Mouse (Mus musculus): ENCODE data around the gene Vegfc. TPM values are rescaled to one million over a fixed set of nuclear protein-coding genes. Genes with fewer than 3 reads are reported as not detected.

The Vegfc gene
- polyA plus RNA-seq, 1 experiment = 2.3 TPM

- Histone ChIP-seq H3K4me1 (ENCODE audit: control insufficient read depth, insufficient read depth, low read length) (no peaks in the 10 kb centered on the region), H3K27me3 (replicated peaks; ENCODE audit: control insufficient read depth, insufficient read depth, low read length) (no peaks in the 10 kb centered on the region), H3K27ac (ENCODE audit: insufficient read depth, low read depth, low read length) (no peak overlapping the region), H3K36me3 (ENCODE audit: control insufficient read depth, insufficient read depth, low read length) (no peaks in the 10 kb centered on the region), H3K4me3 (ENCODE audit: insufficient read depth, low read depth, low read length) (no peak overlapping the region)
- no peak for TF ChIP-seq POLR2A (IDR thresholded peaks at IDR 0.05; ENCODE audit: low read depth, low read length)
- TF ChIP-seq CTCF (conservative IDR thresholded peaks at IDR 0.05; ENCODE audit: insufficient read depth, insufficient read length, low read depth, low read length) = no peak
- 86% methylated on average over 2 of the region's 2 CpGs for WGBS
- DNase-seq = no peak
Measured at GRCm38 (mm10) chr8:54089901-54090300, 12.5 kb downstream of the Vegfc start.

- Histone ChIP-seq H3K36me3 (ENCODE audit: control insufficient read depth, insufficient read depth, low read length) (no peaks in the 10 kb centered on the region), H3K27me3 (replicated peaks; ENCODE audit: control insufficient read depth, insufficient read depth, low read length) (no peaks in the 10 kb centered on the region), H3K4me3 (ENCODE audit: insufficient read depth, low read depth, low read length) (no peak overlapping the region), H3K4me1 (ENCODE audit: control insufficient read depth, insufficient read depth, low read length) (no peaks in the 10 kb centered on the region), H3K27ac (ENCODE audit: insufficient read depth, low read depth, low read length) (no peak overlapping the region)
- WGBS = 57% methylated on average over 6 of the region's 6 CpGs
- TF ChIP-seq CTCF (conservative IDR thresholded peaks at IDR 0.05; ENCODE audit: insufficient read depth, insufficient read length, low read depth, low read length) (no peak), POLR2A (IDR thresholded peaks at IDR 0.05; ENCODE audit: low read depth, low read length) (no peak)
- DNase-seq = no peak
Measured at GRCm38 (mm10) chr8:54100058-54100457, 22.7 kb downstream of the Vegfc start.

GRCm38 (mm10) chr8:54114581-54114980 lies 37.2 kb downstream of the Vegfc start:
- Histone ChIP-seq H3K4me3 (ENCODE audit: insufficient read depth, low read depth, low read length) (no peak overlapping the region), H3K27me3 (replicated peaks; ENCODE audit: control insufficient read depth, insufficient read depth, low read length) (no peaks in the 10 kb centered on the region), H3K4me1 (ENCODE audit: control insufficient read depth, insufficient read depth, low read length) (no peaks in the 10 kb centered on the region), H3K27ac (ENCODE audit: insufficient read depth, low read depth, low read length) (no peak overlapping the region), H3K36me3 (ENCODE audit: control insufficient read depth, insufficient read depth, low read length) (no peaks in the 10 kb centered on the region)
- TF ChIP-seq CTCF (conservative IDR thresholded peaks at IDR 0.05; ENCODE audit: insufficient read depth, insufficient read length, low read depth, low read length) (no peak), POLR2A (IDR thresholded peaks at IDR 0.05; ENCODE audit: low read depth, low read length) (no peak)
- WGBS = 42% methylated on average over 3 of the region's 3 CpGs
- DNase-seq = no peak

GRCm38 (mm10) chr8:54120115-54120514 lies 42.7 kb downstream of the Vegfc start:
- WGBS = 80% methylated on average over 7 of the region's 7 CpGs
- Histone ChIP-seq H3K4me1 (ENCODE audit: control insufficient read depth, insufficient read depth, low read length) (no peaks in the 10 kb centered on the region), H3K27ac (ENCODE audit: insufficient read depth, low read depth, low read length) (no peak overlapping the region), H3K4me3 (ENCODE audit: insufficient read depth, low read depth, low read length) (no peak overlapping the region), H3K36me3 (ENCODE audit: control insufficient read depth, insufficient read depth, low read length) (no peaks in the 10 kb centered on the region), H3K27me3 (replicated peaks; ENCODE audit: control insufficient read depth, insufficient read depth, low read length) (no peaks in the 10 kb centered on the region)
- no peak for DNase-seq
- no peak for TF ChIP-seq CTCF (conservative IDR thresholded peaks at IDR 0.05; ENCODE audit: insufficient read depth, insufficient read length, low read depth, low read length)

- TF ChIP-seq CTCF (conservative IDR thresholded peaks at IDR 0.05; ENCODE audit: insufficient read depth, insufficient read length, low read depth, low read length) = no peak
- TF ChIP-seq POLR2A (IDR thresholded peaks at IDR 0.05; ENCODE audit: low read depth, low read length) = no peak
- DNase-seq = no peak
- no peak overlapping the region for H3K27ac ChIP-seq (ENCODE audit: insufficient read depth, low read depth, low read length)
- 68% methylated on average over 3 of the region's 3 CpGs for WGBS
- H3K4me3 ChIP-seq (ENCODE audit: insufficient read depth, low read depth, low read length) = no peak overlapping the region
- no peaks in the 10 kb centered on the region for H3K36me3 ChIP-seq (ENCODE audit: control insufficient read depth, insufficient read depth, low read length)
- no peaks in the 10 kb centered on the region for H3K4me1 ChIP-seq (ENCODE audit: control insufficient read depth, insufficient read depth, low read length)
- no peaks in the 10 kb centered on the region for H3K27me3 ChIP-seq (replicated peaks; ENCODE audit: control insufficient read depth, insufficient read depth, low read length)
Measured at GRCm38 (mm10) chr8:54121942-54122341, 44.5 kb downstream of the Vegfc start.

GRCm38 (mm10) chr8:54122345-54122744 lies 44.9 kb downstream of the Vegfc start:
- H3K4me1 ChIP-seq (ENCODE audit: control insufficient read depth, insufficient read depth, low read length) = no peaks in the 10 kb centered on the region
- no peak for DNase-seq
- no peak for TF ChIP-seq POLR2A (IDR thresholded peaks at IDR 0.05; ENCODE audit: low read depth, low read length)
- no peaks in the 10 kb centered on the region for H3K36me3 ChIP-seq (ENCODE audit: control insufficient read depth, insufficient read depth, low read length)
- no peak overlapping the region for H3K4me3 ChIP-seq (ENCODE audit: insufficient read depth, low read depth, low read length)
- H3K27ac ChIP-seq (ENCODE audit: insufficient read depth, low read depth, low read length) = no peak overlapping the region
- WGBS = 64% methylated on average over 1 of the region's 1 CpGs
- no peaks in the 10 kb centered on the region for H3K27me3 ChIP-seq (replicated peaks; ENCODE audit: control insufficient read depth, insufficient read depth, low read length)

- DNase-seq = no peak
- H3K4me3 ChIP-seq (ENCODE audit: insufficient read depth, low read depth, low read length) = no peak overlapping the region
- H3K36me3 ChIP-seq (ENCODE audit: control insufficient read depth, insufficient read depth, low read length) = no peaks in the 10 kb centered on the region
- TF ChIP-seq CTCF (conservative IDR thresholded peaks at IDR 0.05; ENCODE audit: insufficient read depth, insufficient read length, low read depth, low read length) (no peak), POLR2A (IDR thresholded peaks at IDR 0.05; ENCODE audit: low read depth, low read length) (no peak)
- H3K27ac ChIP-seq (ENCODE audit: insufficient read depth, low read depth, low read length) = no peak overlapping the region
- H3K4me1 ChIP-seq (ENCODE audit: control insufficient read depth, insufficient read depth, low read length) = no peaks in the 10 kb centered on the region
- no peaks in the 10 kb centered on the region for H3K27me3 ChIP-seq (replicated peaks; ENCODE audit: control insufficient read depth, insufficient read depth, low read length)
- WGBS = 98% methylated on average over 2 of the region's 2 CpGs
Measured at GRCm38 (mm10) chr8:54130558-54130957, 53.2 kb downstream of the Vegfc start.

- H3K27ac ChIP-seq (ENCODE audit: insufficient read depth, low read depth, low read length) = no peak overlapping the region
- no peaks in the 10 kb centered on the region for H3K4me1 ChIP-seq (ENCODE audit: control insufficient read depth, insufficient read depth, low read length)
- no peaks in the 10 kb centered on the region; the same call in 1 of the 2 replicates for H3K27me3 ChIP-seq (replicated peaks; ENCODE audit: control insufficient read depth, insufficient read depth, low read length)
- TF ChIP-seq CTCF (conservative IDR thresholded peaks at IDR 0.05; ENCODE audit: insufficient read depth, insufficient read length, low read depth, low read length) (peak; percentile 72), POLR2A (IDR thresholded peaks at IDR 0.05; ENCODE audit: low read depth, low read length) (no peak)
- 40% methylated on average over 4 of the region's 4 CpGs for WGBS
- no peaks in the 10 kb centered on the region for H3K36me3 ChIP-seq (ENCODE audit: control insufficient read depth, insufficient read depth, low read length)
- no peak overlapping the region for H3K4me3 ChIP-seq (ENCODE audit: insufficient read depth, low read depth, low read length)
- DNase-seq = peak; percentile 73
Measured at GRCm38 (mm10) chr8:54153240-54153639, 75.8 kb downstream of the Vegfc start.
